Mouse (Mus musculus) activated CD4-positive, CD25-positive, alpha-beta regulatory T cell, adult 4 months (primary cell): ENCODE data around the gene Rnf180. TPM values are rescaled to one million over a fixed set of nuclear protein-coding genes. Genes with fewer than 3 reads are reported as not detected.
"Not testable (repeated sequence)": the region's sequence is repeated elsewhere in the genome, so short reads cannot be mapped to it uniquely, and the experiment has no call there.

Source experiments
- ATAC-seq: one replicate; pipeline ENCODE4 v1.8.0; 2017
- polyA plus RNA-seq, 2 experiments: library from polyadenylated mRNA; unstranded; fragments of 100-300 nt; shearing (Covaris generic); gene quantifications; one replicate each; pipeline ENCODE4 v1.2.1; 2017

Gene Rnf180
- polyA plus RNA-seq, result under 1 TPM in 1 of 2 experiments, not detected in 1; 0.27 TPM

DNA sequence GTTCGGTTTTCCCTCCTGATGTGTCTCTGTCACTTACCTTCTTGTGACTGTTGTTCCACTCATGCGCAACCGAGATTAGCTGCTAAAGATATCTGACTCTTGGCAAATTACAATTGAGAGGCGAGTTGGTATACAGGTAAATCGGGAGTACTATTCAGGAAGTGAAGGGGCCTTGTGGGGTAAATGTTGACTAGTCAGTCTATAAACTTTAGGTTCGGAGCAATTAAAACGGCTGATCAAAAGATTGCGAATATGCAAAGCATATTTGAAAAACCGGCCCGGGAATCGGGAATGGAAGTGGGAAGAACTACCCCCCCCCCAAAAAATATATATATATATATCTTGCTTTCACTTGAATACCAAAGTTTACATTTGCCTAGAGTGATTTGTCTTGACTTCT, at the start of gene Rnf180:
Gene Rnf180 (minus strand): TSS at position 101 of the 400 bp plus-strand sequence.
- ATAC-seq, result no peak

DNA sequence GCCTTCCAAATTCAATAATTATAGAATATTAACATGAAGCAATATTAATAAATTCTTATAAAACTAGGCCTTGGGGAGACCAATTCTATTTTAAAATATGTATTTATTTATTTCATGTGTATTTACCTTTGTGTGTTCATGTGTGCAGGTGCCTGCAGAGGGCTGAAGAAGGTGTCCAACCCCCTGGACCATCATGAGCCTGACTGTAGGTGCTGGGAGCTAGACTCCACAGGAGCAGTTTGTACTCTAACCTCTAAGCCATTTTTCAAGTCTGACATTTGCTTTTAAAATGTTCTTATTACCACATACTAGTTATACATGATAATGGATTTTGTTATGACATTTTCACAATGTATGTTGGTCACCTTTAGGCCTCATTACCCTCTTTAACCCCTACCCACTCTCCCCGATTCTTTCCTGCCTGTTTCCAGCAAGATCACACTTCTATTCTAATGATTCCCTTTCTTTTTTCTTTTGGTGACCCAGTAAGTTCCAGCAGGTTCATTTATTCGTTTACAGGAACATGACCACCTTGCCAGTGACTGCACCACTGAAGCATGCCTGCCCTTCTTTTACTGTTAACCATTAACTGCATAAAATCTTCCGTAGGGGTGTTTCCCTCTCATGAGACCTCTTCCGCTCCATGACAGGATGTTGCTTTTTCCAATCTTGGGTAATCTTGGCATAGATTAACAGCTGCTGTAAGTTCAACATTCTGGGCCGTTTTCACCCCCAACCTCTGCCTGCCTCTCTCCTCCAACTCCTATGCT, 36.8 kb upstream of the Rnf180 start:
- ATAC-seq, result no peak

DNA sequence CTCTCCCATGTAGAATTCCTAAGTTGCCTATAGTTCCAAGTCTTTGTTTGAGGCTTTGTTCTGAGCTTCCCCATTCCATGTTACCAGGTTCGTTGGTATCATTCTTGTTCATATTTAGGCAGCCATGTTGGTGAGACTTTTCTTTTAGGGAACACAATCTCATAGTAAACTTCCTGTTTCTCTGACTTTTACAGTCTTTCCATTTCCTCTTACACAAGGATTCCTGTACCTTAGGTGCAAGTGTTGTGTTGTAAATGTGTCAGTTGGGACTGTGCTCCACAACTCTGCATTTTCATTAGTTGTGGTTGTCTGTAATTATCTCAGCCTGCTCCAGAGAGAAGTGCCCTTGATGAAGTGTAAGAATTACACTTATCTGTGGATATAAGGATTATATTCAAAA, 32.3 kb upstream of the Rnf180 start:
- no peak for ATAC-seq

DNA sequence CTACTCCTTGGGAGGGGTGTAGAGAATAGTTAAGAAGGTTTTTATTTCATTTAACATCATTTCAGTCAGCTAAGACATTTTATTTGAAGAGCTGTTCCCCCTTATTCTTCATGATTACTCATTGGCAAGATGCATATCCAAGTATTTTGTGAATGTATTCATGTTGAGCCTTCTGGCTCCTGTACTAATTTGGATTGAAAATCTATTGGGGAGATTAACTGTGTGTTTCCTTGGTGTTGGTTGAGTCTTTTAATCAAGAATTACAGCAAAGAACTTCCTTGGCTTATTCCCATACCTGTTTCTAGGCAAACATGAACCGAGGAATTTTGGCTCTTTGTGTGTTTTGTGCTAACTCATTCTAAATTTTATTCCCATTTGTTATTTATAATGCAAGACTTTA, 22.3 kb upstream of the Rnf180 start:
- no peak for ATAC-seq

DNA sequence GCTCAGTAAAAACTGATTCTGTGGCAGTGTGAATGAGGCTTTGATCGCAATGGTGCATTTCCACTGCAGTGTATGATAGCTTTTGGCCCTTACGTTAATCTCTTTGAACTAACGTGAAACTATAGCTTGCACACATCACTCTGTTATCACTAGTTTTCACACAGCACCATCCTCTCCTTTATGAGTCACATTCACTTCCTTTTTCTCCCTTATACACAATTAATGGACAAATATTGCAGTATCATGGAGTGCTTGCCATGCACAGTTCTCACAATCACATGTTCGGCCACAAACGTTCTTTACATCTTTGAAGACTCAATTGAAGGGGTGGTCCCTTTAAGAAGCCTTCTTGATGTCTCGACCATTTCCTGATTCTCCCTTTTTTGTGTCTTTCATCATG, 21.4 kb upstream of the Rnf180 start:
- ATAC-seq, result no peak

- ATAC-seq, result no peak
These were observed 18.1 kb upstream of the Rnf180 start for GRCm38 (mm10) chr13:105312763-105313162.

- not testable (repeated sequence) for ATAC-seq
These were observed 15.9 kb upstream of the Rnf180 start for GRCm38 (mm10) chr13:105310562-105310961.

GRCm38 (mm10) chr13:105305513-105305912, 10.9 kb upstream of the Rnf180 start:
- ATAC-seq, result no peak

GRCm38 (mm10) chr13:105304054-105304453, 9.4 kb upstream of the Rnf180 start:
- no peak for ATAC-seq

DNA sequence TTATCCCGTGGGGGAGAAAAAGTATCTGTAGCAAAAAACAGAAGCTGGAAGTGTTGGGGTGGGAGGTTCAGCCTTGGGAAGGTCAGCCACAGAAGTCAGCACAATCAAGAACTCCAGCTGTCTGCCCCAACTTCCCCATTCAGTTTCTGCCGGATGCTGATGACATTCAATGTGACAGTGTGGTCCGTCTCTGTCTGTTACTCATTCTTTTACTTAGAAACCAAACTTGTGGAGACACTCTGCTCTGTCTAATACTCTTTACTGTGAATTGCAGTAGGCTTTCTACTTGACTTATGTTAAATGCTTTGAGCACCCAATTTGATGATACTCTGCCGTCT, 5.4 kb upstream of the Rnf180 start:
- ATAC-seq, result no peak

DNA sequence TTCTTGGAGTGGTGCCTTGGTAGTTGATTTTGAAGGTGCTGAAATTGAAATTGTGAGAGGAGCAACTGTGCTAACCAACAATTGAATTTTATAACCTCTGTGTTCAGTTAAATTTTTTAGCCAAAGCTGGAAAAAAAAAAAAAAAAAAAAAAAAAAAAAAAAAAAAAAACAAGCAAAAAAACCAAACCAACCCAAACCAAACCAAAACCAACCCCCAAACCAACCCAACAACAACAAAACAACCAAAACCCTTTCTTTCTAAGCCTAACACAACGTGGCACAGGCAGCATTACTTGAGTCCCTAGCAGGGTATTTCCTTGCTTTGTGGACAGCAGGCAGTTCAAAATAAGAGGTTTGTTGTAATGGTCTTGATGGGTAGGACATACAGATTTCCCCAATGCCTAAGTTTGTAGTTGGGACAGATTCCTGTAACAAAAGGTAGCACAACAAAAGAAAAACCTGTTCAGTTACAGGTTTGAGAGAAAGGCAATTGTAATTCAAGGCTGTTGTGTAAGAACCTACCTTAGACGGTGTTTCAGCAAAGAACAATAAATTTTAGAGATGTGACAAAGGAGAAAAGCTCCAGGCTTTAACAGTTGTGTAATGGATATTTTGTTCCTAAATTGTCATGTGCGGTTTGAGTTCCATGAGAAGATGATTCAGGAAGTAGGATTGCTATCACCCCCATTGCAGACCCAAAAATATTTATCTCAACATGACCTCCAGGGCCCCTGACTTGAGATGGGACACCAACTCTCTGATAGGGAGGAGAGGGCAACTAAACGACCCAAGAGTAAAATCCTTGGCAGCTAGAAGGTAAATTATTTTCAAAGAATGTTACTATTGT, 4.8 kb upstream of the Rnf180 start:
- ATAC-seq, result no peak

DNA sequence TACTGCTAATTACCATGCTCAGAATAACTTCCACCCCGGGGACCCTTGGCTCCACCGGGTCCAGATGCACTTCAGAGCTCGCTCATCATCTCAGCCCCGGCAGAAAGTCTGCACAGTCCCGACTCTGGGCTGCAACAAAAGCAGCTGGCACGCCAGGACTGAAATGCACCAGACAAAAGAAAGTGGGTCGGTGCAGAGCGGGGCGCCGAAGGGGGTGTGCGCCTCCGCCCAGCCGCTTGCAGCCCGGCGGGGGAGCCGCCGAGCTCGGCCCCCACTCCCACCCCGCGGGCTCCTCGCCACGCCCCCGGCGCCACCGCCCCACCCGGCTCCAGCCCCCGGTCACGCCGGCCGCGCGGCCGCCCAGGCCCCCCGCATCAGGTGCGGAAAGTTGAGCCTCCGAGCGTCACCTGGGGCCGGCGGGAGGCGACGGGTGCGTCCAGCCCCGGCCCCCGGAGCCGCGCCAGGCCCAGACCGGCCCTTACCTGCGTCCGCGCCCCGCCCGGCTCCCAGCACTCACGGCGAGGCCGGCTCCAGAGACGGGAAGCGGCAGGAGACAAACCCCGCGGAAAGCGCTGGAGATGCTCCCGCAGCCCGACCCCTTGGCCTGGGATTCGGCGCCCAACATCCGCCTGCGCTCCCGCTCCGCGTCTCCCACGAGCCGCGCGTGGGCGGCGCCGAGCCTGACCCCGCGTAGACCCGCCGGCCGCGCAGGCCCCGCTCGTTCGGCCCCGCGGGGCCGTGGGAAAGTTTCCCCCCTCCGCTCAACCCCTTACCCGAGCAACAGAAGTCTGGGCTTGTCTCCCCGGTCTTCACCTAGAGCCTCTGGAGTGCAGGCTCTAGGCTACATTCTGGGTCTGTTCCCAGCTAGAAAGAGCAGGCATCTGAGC, 591 bp downstream of the Rnf180 start:
- no peak for ATAC-seq

- no peak for ATAC-seq
These were observed 2.8 kb downstream of the Rnf180 start for GRCm38 (mm10) chr13:105291816-105292215.

DNA sequence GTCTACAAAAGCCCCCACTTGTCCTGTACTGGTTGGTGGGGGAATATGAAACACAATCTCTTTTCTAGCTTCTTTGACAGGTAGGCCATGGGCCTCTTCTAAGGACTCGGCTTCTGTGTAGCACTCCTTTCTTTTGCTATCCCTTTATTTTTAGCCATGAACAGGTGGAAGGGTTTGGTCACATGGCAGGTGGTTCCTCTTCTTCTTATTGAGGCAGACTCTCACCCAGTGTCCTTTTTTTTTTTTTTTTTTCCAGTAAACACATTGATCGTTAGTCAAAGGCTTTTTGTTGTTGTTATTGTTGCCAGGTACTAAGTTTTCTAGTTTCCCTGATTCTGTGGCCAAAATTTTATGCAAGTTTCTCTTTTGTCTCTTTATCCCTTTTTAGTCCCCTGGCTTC, 4.0 kb downstream of the Rnf180 start:
- no peak for ATAC-seq

- no peak for ATAC-seq
These were observed 4.6 kb downstream of the Rnf180 start for GRCm38 (mm10) chr13:105290021-105290420.

GRCm38 (mm10) chr13:105279397-105280018, 15.1 kb downstream of the Rnf180 start:
- ATAC-seq, result no peak

- ATAC-seq, result no peak
These were observed 24.1 kb downstream of the Rnf180 start for GRCm38 (mm10) chr13:105270394-105271094.

GRCm38 (mm10) chr13:105267464-105267863, 27.2 kb downstream of the Rnf180 start:
- no peak for ATAC-seq

DNA sequence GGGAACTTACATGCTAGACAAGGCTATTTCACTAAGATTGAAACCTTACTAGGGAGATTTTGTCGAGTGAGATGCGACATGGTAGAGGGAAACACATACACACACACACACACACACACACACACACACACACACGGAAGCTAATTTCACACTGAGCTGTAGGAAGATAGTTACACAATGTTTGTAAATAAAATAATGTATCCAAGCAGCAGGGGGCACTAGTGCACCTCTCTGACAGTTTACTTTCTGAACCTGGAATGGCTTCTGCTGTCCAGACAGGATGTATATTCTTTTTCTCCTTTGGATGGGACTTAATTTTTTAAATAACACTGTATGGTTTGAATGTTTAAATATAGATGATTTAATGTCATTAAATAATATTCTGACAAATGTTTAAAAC, 27.9 kb downstream of the Rnf180 start:
- peak; percentile 40 for ATAC-seq

- ATAC-seq, result no peak
These were observed 37.7 kb downstream of the Rnf180 start for GRCm38 (mm10) chr13:105256757-105257433.

- no peak for ATAC-seq
These were observed 43.8 kb downstream of the Rnf180 start for GRCm38 (mm10) chr13:105250767-105251166.
